Mouse (Mus musculus): ENCODE data around the gene Kcp. TPM values are rescaled to one million over a fixed set of nuclear protein-coding genes. Genes with fewer than 3 reads are reported as not detected.

Gene Kcp
- polyA plus RNA-seq, 1 experiment from 2014 or later = 20.3 TPM

DNA sequence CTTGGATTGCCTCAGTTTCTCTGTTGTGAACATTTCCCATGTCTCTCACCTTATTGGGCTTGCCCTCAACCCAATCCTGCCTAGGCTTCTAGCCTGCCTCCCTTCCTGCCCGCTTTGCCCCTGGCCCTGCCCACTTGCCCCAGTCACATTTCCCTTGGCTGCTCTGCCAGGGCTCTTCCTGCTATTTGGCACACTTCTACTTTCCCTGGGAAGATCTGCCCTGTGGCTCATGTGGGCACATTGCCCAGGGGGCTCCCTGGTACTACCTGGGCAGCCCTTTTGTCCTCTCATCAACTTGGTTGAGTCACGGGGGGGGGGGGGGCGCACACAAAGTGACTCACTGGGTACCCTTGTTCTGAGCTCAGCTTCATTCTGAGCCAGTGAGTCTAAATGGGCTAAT lies 75.6 kb downstream of the Kcp start:
- Histone ChIP-seq H3K36me3 (no peaks in the 10 kb centered on the region), H3K9me3 (no peaks in the 10 kb centered on the region), H3K27ac (no peak overlapping the region), H3K4me2 (no peak overlapping the region), H3K4me1 (peaks cover 4% of the 10 kb centered on the region; the same call in 1 of the 2 replicates), H3K9ac (no peak overlapping the region), H3K27me3 (replicated peaks) (0 out of 2 replicates have a peak, but pooled peaks cover 18% of the 10 kb centered on the region), H3K4me3 (replicated peaks) (no peak overlapping the region)
- WGBS = 40% methylated on average over 3 of the region's 3 CpGs
- ATAC-seq (ENCODE audit: insufficient read depth, low FRiP score, low read depth) = no peak

DNA sequence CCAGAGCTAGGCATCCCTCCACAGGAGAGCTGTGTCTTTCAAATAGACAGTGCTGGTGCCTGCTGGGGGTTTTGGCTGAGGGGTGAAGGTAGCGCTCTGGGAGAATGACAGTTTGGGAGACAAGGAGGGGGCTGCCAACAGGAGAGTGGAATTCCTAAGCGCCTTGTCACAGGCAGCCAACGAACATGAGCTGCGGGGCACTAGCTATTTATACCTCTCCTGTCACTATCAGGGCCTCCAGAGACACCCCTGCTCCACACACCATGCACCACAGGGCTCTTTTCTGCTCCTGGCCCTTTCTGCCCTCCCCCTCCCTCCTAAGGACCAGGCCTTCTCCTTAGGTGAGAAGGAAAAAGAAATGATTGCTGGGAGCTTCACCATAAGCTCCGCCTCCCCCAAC lies 76.3 kb downstream of the Kcp start:
- H3K9ac ChIP-seq = no peak overlapping the region
- no peak overlapping the region for H3K4me2 ChIP-seq
- H3K9me3 ChIP-seq = no peaks in the 10 kb centered on the region
- no peak for ATAC-seq (ENCODE audit: insufficient read depth, low FRiP score, low read depth)
- 35% methylated on average over 5 of the region's 5 CpGs for WGBS
- H3K4me3 ChIP-seq (replicated peaks) = no peak overlapping the region
- H3K27me3 ChIP-seq (replicated peaks) = 0 out of 2 replicates have a peak, but pooled peaks cover 18% of the 10 kb centered on the region
- peaks cover 4% of the 10 kb centered on the region; the same call in 1 of the 2 replicates for H3K4me1 ChIP-seq
- no peaks in the 10 kb centered on the region for H3K36me3 ChIP-seq
- H3K27ac ChIP-seq = no peak overlapping the region

DNA sequence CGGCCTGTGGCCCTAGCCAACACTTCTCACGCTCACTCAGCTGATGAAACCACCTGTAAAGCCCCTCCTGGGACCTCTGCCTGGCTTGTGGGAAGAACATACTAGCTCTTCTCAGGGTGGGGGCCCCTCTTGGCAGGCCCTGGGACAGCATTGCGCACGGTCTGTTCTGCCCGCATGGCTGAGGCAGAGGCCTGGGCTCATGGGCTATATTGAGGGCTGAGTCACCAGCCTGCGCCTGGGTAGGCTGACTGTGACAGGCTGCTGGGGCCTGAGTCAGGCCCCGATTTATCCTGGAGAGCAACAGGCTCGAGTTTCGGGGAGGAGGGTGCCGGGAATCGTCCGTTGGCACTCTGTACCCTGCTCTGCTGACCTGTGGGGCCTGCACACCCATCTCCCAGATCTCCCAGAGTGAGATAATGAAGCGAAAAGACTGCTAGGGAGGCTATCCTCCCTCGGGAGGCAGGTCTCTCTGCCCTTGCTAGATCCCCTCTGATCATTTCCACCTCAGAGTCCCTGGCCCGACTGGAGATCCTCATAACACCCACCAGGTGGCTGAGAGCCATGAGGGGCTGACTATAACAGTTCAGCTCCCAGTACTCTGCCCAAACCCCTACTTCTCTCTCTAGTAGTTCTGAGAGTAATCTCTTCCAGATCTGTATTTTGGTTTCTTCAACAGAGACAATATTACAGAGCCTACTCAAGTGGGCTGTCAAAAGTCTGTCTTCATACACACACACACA lies 76.9 kb downstream of the Kcp start:
- Histone ChIP-seq H3K27ac (no peak overlapping the region), H3K36me3 (no peaks in the 10 kb centered on the region), H3K4me2 (no peak overlapping the region), H3K4me3 (replicated peaks) (no peak overlapping the region), H3K9ac (no peak overlapping the region), H3K4me1 (peaks cover 4% of the 10 kb centered on the region; the same call in 1 of the 2 replicates), H3K27me3 (replicated peaks) (0 out of 2 replicates have a peak, but pooled peaks cover 18% of the 10 kb centered on the region), H3K9me3 (no peaks in the 10 kb centered on the region)
- ATAC-seq (ENCODE audit: insufficient read depth, low FRiP score, low read depth) = no peak
- WGBS = 50% methylated on average over 15 of the region's 15 CpGs

DNA sequence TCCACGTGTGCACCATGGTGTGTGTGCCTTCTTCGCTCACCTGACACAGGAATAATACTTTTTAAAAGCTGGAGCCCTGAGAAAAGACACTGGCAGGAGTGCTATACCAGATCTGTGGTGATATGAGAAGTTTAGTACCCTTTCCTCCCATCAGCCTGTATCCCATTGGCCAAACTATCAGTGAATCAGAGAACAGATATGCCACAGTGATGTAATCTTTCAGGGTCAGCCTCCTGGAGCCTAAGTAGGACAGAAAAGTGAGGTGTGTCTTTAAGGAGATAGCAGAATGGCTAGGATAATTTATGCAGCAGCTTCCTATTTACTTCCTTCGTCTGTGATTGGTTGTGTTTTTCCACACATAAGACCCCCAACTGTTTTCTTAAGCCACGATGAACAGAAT lies 79.6 kb downstream of the Kcp start:
- no peak overlapping the region for H3K4me3 ChIP-seq (replicated peaks)
- no peaks in the 10 kb centered on the region for H3K36me3 ChIP-seq
- no peak for ATAC-seq (ENCODE audit: insufficient read depth, low FRiP score, low read depth)
- H3K9ac ChIP-seq = no peak overlapping the region
- H3K9me3 ChIP-seq = no peaks in the 10 kb centered on the region
- no peak overlapping the region for H3K27ac ChIP-seq
- WGBS = 65% methylated on average over 4 of the region's 4 CpGs
- H3K27me3 ChIP-seq (replicated peaks) = 0 out of 2 replicates have a peak, but pooled peaks cover 13% of the 10 kb centered on the region
- H3K4me1 ChIP-seq = peaks cover 4% of the 10 kb centered on the region; the same call in 1 of the 2 replicates
- H3K4me2 ChIP-seq = no peak overlapping the region

DNA sequence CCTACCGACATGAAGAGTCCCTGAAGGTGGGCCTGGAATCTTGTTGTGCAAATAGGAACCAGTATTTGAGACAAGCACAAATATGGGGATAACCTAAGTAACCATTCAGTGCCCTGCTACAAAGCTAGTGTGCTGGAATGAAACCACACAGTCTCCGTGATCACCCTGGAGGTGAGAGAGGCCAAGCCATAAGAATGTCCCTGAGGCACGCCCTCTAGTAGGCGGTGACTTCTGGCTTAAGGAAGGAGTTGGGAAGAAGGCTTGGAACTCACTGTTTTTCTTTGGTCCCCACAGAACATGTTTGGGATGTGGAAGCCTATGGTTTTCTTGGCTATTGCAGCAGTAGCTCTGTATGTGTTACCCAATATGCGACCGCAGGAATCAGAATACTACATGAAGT lies 81.4 kb downstream of the Kcp start:
- Histone ChIP-seq H3K4me1 (no peaks in the 10 kb centered on the region), H3K4me2 (no peak overlapping the region), H3K27me3 (replicated peaks) (no peaks in the 10 kb centered on the region), H3K27ac (no peak overlapping the region), H3K9ac (no peak overlapping the region), H3K9me3 (no peaks in the 10 kb centered on the region), H3K4me3 (replicated peaks) (no peak overlapping the region), H3K36me3 (no peaks in the 10 kb centered on the region)
- 68% methylated on average over 6 of the region's 6 CpGs for WGBS
- no peak for ATAC-seq (ENCODE audit: insufficient read depth, low FRiP score, low read depth)

DNA sequence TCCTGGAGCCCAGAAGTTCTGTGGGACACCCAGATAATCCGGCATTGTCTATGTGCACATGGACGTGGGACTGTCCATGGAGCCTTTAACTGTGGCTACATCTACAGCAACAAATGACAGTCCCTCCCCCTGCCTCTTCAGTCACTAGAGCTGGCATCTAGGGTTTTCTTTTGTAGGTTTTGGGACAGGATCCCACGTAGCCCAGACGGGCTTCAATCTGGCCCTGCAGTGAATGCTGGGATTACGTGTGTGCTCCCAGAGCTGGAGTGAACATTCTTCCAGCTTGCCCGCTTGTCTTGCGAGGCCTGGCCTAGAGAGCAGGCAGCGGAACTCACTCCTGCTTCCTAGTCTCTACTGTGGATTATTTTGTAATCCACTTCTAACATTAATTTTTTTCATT lies 82.6 kb downstream of the Kcp start:
- H3K4me3 ChIP-seq (replicated peaks) = no peak overlapping the region
- 88% methylated on average over 8 of the region's 8 CpGs for WGBS
- no peaks in the 10 kb centered on the region for H3K4me1 ChIP-seq
- no peak overlapping the region for H3K27ac ChIP-seq
- H3K4me2 ChIP-seq = no peak overlapping the region
- no peak for ATAC-seq (ENCODE audit: insufficient read depth, low FRiP score, low read depth)
- H3K9ac ChIP-seq = no peak overlapping the region
- no peaks in the 10 kb centered on the region for H3K9me3 ChIP-seq
- H3K27me3 ChIP-seq (replicated peaks) = no peaks in the 10 kb centered on the region
- H3K36me3 ChIP-seq = no peaks in the 10 kb centered on the region

Other genes starting within 250 kb of the Kcp start
- gene Hilpda, start 235.5 kb downstream of the Kcp start, polyA plus RNA-seq (2015; fragmentation: Nextera tagmentation; extraction: Ambion mirVana) = 34.6 and 37.4 TPM in 2 replicates
- gene Fam71f2, start 228.4 kb downstream of the Kcp start, polyA plus RNA-seq (2015; fragmentation: Nextera tagmentation; extraction: Ambion mirVana) = 0.27 and 0.44 TPM in 2 replicates
- gene Fam71f1, start 188.8 kb downstream of the Kcp start, polyA plus RNA-seq (2015; fragmentation: Nextera tagmentation; extraction: Ambion mirVana) = 0.09 and 0.13 TPM in 2 replicates
- gene Calu, start 159.9 kb downstream of the Kcp start, polyA plus RNA-seq (2015; fragmentation: Nextera tagmentation; extraction: Ambion mirVana) = 327 and 341 TPM in 2 replicates
- gene Opn1sw, start 119.5 kb downstream of the Kcp start, polyA plus RNA-seq (2015; fragmentation: Nextera tagmentation; extraction: Ambion mirVana) = 0.30 and 0.43 TPM in 2 replicates
- 12.2 and 12.4 TPM in 2 replicates for gene Ccdc136, start 111.6 kb downstream of the Kcp start, polyA plus RNA-seq (2015; fragmentation: Nextera tagmentation; extraction: Ambion mirVana)
- gene Flnc, start 74.7 kb downstream of the Kcp start, polyA plus RNA-seq (2015; fragmentation: Nextera tagmentation; extraction: Ambion mirVana) = 12.1 and 13.6 TPM in 2 replicates
- gene Atp6v1f, start 40.2 kb downstream of the Kcp start, polyA plus RNA-seq (2015; fragmentation: Nextera tagmentation; extraction: Ambion mirVana) = 244 and 256 TPM in 2 replicates
- 0.24 TPM in 1 of 2 replicates, not detected in the other for gene Atp6v1fnb, start 36.5 kb downstream of the Kcp start, polyA plus RNA-seq (2015; fragmentation: Nextera tagmentation; extraction: Ambion mirVana)
- gene Irf5, start 18.7 kb upstream of the Kcp start, polyA plus RNA-seq (2015; fragmentation: Nextera tagmentation; extraction: Ambion mirVana) = 8.9 and 11.1 TPM in 2 replicates
- 76.7 and 77.0 TPM in 2 replicates for gene Tnpo3, start 101.9 kb upstream of the Kcp start, polyA plus RNA-seq (2015; fragmentation: Nextera tagmentation; extraction: Ambion mirVana)
- gene Tspan33, start 186.3 kb upstream of the Kcp start, polyA plus RNA-seq (2015; fragmentation: Nextera tagmentation; extraction: Ambion mirVana) = 10.2 and 19.5 TPM in 2 replicates
- gene Smo, start 227.6 kb upstream of the Kcp start, polyA plus RNA-seq (2015; fragmentation: Nextera tagmentation; extraction: Ambion mirVana) = 36.0 and 41.7 TPM in 2 replicates